Mouse (Mus musculus) Muller cell, postnatal 12 days (primary cell): Measurements from ENCODE around the gene Slf2.

Source experiments
- DNase-seq: peaks from one replicate; pipeline ENCODE4 v3.0.0-alpha.2; 2015; ENCODE audit errors: inconsistent ontology term

The Slf2 gene

DNA sequence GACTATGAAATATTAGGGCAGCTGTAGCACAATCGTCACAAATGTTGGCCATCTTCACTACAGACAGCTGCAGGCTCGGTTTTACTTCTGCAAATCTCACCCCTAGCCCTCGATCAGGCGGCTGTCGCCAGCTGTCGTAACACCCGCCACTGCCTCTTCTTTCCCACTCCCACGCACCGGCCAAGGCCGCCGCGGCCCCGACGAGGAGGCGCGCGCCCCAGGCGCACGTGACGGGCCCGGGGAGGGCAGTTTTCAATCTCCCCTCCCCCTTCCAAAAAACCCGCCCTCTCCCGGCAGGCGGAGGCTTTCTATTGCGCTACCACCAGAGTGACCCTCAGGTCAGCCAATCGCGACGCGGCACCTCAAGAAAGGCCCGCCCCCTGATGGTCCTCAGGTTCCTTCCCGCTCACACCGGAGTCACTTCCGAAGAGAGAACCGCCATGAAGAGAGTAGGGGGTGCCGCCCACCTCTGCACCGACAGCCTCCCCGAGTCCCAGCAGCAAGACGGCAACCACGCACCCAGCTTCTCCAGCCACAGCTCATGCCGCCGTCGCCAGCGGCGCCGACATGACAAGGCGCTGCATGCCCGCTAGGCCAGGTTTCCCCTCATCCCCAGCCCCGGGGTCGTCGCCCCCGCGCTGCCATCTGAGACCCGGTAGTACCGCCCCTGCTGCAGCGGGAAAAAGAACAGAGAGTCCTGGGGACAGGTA is at the start of gene Slf2:
Gene Slf2 (plus strand): TSS at position 408 of the 710 bp plus-strand sequence.
- DNase-seq = peak; percentile 99

GRCm38 (mm10) chr19:44882552-44883024 is 48.4 kb upstream of the Slf2 start:
- peak; percentile 63 for DNase-seq

- no peak for DNase-seq
Observed at GRCm38 (mm10) chr19:44884331-44884730, 46.6 kb upstream of the Slf2 start.

DNA sequence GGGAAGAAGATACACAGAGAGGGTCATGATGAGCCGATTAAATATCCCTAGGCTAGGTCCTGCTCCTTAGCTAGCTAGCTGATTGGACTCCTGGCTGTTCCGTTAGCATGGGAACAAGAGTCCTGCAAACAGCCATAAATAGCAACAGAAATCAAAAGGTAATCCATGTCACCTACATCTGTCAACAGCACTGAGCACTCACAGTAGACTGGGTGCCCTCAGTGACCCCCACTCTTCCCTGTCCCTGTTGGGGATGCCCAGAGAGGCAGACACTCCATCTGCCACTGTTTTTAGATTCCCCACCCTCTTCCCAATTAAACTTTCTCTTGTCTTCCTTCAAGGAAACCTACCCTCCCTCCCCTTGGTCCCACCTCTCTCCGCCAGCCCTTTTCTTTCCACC is 44.5 kb upstream of the Slf2 start:
- DNase-seq = no peak

GRCm38 (mm10) chr19:44887679-44888235 is 43.2 kb upstream of the Slf2 start:
- DNase-seq = peak; percentile 56

DNA sequence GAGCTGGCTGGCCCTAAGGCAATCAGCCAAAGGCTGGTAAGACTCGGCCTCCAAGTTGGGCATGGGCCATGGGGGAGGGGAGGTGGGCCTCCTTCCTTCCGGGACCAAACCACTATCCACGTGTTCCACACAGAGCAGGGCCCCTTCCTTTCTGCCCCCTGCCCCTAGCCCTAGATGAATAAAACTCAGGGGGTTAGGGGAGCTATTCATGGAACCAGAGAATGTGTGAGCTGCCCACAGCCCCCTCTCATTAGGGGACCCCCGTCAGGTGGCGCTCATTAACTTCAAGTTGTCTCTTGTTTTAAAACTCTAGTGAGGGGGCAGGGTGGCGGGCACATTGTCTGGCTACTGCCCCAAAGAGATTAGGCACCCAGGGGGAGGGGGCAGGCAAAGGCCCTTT is 41.4 kb upstream of the Slf2 start:
- no peak for DNase-seq

DNA sequence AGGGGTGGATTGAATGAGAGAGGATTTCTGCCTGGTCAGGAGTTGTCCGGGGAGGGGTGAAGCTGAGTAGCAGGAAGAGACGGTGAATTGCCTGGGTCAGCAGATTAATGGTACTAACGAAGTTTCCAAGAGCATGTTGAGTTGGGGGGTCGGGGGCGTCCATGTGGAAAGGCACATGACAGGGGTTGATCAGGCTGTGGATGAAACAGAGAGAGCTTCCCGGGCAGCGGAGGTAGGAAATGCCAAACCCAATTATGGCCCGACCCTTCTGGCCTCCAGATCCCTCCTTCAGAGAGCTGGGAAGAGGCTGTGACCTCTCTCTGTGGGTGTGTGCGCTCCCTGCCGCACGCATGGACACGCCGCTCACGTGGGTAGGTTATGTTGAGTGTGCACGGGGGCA is 39.5 kb upstream of the Slf2 start:
- DNase-seq = no peak

DNA sequence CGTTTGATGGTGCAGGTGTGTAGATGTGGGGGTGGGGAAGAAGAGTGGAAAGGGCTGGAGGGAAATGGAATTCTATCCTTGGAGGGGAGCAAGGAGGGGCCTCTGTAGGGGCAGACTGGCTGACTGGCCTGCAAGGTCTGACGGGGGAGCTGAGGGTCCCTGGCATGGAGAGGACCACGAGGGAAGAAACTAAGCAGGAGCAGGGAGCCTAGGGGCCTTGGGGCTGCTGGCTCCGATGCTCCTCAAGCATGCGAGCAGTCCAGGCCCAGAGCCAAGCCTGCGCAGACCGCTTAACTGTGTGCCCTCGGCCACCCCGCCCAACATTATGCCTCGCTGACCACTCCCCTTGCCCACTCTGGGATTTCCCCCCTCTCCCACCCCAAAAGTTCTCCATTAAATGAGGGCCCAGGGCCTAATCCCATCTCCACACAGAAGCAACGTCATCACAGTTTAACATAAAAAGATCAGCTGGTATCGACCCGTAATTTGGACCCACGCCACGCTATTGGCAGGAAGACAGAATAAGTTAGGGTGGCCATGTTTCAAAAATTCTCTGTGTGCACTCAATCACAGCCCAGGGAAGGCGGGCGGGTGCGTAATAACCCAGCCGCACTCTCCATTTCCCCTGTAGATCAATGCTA is 37.6 kb upstream of the Slf2 start:
- peak; percentile 71 for DNase-seq

- peak; percentile 67 for DNase-seq
Observed at GRCm38 (mm10) chr19:44895245-44895644, 35.7 kb upstream of the Slf2 start.

GRCm38 (mm10) chr19:44896450-44896849 is 34.5 kb upstream of the Slf2 start:
- no peak for DNase-seq

DNA sequence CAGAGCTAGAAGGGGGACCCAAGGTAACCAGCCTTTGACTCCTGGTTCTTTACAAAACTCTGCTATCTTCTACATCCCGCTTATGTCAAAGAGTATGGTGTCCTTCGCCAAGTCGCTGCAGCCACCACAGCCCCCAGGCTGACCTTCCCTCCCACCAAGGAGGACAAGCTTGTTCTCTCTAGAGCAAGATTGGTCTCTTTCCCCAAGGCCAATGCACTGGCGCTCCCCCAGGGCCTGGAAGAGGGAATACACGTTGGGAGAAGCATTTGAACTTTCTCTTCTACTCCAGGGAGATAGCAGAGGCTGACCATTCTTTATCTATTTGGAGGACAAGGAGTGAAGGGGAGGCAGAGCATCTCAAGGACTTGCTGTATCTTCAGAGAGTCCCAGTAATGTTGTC is 33.4 kb upstream of the Slf2 start:
- DNase-seq = no peak

DNA sequence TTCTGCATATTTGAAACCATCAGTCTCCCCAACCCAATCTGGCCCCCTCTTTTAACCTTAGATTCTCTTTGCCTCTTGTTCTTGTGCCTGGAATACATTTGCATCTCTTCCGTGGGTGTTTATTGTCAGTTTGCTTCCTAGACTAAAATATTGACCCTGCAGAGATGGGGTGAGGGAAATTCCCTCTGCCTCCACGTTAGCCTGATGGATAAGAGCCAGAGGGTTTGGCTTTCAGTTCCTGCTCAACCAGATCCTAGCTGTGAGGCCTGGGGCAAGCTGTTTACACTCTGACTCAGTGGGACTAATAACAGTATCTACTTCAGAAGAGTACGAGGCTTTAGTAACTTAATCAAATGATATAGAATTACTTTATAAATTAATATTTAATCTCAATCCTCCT is 32.3 kb upstream of the Slf2 start:
- DNase-seq = no peak

GRCm38 (mm10) chr19:44899104-44899793 is 31.7 kb upstream of the Slf2 start:
- peak; percentile 83 for DNase-seq

- peak; percentile 90 for DNase-seq
Observed at GRCm38 (mm10) chr19:44899947-44900773, 30.8 kb upstream of the Slf2 start.

GRCm38 (mm10) chr19:44901047-44901446 is 29.9 kb upstream of the Slf2 start:
- DNase-seq = no peak

GRCm38 (mm10) chr19:44902324-44902723 is 28.6 kb upstream of the Slf2 start:
- no peak for DNase-seq

DNA sequence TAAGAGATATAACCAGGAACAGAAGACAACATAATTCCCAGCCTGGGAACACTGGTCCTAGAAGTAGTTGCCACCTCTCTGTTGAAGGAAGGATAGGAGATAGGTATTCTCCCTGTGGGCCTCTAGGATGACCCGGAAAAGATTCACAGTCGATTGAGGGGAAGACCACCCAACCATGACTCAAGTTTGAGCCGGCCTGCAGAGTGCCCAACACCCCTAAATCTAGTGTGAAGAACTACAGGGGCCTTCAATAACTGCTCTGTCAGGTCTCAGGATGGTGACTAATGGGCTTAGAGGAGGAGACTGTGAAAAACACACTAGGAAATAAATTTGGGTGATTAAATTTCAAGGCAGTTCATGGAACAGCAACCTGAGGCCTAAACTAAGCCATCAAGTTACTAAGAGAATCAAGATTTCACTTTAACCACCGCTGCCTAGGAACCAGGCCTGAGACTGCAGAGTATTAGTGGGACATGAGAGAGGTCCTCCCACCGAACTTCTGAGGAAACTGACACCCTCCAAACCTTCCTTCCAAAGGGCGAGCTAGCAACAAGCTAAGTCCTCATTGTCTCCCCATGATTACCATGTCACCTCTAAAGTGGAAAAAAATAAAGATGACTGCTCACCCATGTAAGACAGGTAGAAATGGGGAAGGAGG is 27.5 kb upstream of the Slf2 start:
- DNase-seq = no peak

GRCm38 (mm10) chr19:44904141-44904720 is 26.7 kb upstream of the Slf2 start:
- no peak for DNase-seq

DNA sequence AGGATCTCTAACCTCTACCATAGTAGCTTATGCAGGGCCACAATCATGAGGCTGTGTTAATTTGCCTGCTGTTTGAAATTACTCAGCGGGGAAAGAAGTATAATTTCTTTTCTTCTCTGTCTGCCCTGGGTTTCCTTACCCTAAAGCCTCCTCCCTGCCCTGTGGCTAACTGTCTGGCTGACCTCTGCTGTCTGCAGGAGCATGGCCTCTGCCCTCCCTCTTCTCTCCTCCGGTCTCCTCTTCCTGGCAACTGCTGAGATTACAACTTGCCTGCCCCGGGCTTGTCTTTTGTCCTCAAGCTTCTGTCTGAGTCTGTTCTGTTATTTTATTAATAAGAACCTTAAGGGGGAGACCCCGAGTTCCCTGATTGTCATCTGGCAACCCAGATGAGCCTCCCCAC is 25.6 kb upstream of the Slf2 start:
- DNase-seq = no peak

- DNase-seq = peak; percentile 64
Observed at GRCm38 (mm10) chr19:44907851-44908690, 22.9 kb upstream of the Slf2 start.
